Mouse (Mus musculus) liver, embryonic 16.5 days (tissue): ENCODE data around the gene Palm2. TPM values are rescaled to one million over a fixed set of nuclear protein-coding genes. Genes with fewer than 3 reads are reported as not detected.
A peak's percentile ranks its signal among the peaks of the same experiment; 100 is the strongest.

ENCODE experiments used
- ATAC-seq: fragments of 200-750 bp; cut with Nextera tagmentation; 2 replicates; pipeline ENCODE4 v1.8.0; 2017; ENCODE audit warnings: low read depth, mild to moderate bottlenecking, moderate number of reproducible peaks, moderate library complexity
- H3K27ac ChIP-seq: fragments of 300-500 bp; sonication (generic); 2 replicates; pipeline ENCODE4 v1.5.1; 2014; ENCODE audit warnings: mild to moderate bottlenecking, low read length
- H3K27me3 ChIP-seq: fragments of 300-500 bp; sonication (generic); 2 replicates; pipeline ENCODE4 v1.6.1; 2014; ENCODE audit warnings: low read depth, low read length, mixed read lengths; ENCODE audit not compliant: control insufficient read depth, insufficient read depth
- H3K36me3 ChIP-seq: fragments of 300-500 bp; sonication (generic); 2 replicates; pipeline ENCODE4 v1.6.1; 2014; ENCODE audit warnings: mild to moderate bottlenecking; ENCODE audit not compliant: control insufficient read depth, insufficient read depth
- H3K4me1 ChIP-seq: fragments of 300-500 bp; sonication (generic); 2 replicates; pipeline ENCODE4 v1.6.1; 2014; ENCODE audit warnings: low read depth, low read length, mixed read lengths; ENCODE audit not compliant: control insufficient read depth
- H3K4me2 ChIP-seq: fragments of 300-500 bp; sonication (generic); 2 replicates; pipeline ENCODE4 v1.6.1; 2014; ENCODE audit warnings: low read depth, low read length, mixed read lengths
- H3K4me3 ChIP-seq: fragments of 300-500 bp; sonication (generic); 2 replicates; pipeline ENCODE4 v1.5.1; 2014; ENCODE audit warnings: low read depth, mild to moderate bottlenecking, low read length
- H3K9ac ChIP-seq: fragments of 300-500 bp; sonication (generic); 2 replicates; pipeline ENCODE4 v1.6.1; 2014; ENCODE audit warnings: low read depth, low read length
- H3K9me3 ChIP-seq: fragments of 300-500 bp; sonication (generic); replicated peaks from 2 replicates; pipeline ENCODE4 v1.6.1; 2016; ENCODE audit warnings: low read length; ENCODE audit not compliant: control insufficient read depth
- WGBS: fragments of 180-500 bp; shearing (Covaris S2); extraction: QIAGEN DNeasy Blood & Tissue Kit; methylation state at CpG from one replicate; pipeline ENCODE4 v1.1.7; 2014; ENCODE audit not compliant: insufficient replicate concordance; 5-methylcytosine and 5-hydroxymethylcytosine counted together
- polyA plus RNA-seq: library from polyadenylated mRNA; unstranded; fragments of >200 nt; fragmentation: Nextera tagmentation; extraction: Ambion mirVana; gene quantifications from 2 replicates; pipeline ENCODE4 v1.2.1, GENCODE M21; 2015

Gene Palm2
- polyA plus RNA-seq, 1 experiment from 2014 or later = 0.41 TPM

DNA sequence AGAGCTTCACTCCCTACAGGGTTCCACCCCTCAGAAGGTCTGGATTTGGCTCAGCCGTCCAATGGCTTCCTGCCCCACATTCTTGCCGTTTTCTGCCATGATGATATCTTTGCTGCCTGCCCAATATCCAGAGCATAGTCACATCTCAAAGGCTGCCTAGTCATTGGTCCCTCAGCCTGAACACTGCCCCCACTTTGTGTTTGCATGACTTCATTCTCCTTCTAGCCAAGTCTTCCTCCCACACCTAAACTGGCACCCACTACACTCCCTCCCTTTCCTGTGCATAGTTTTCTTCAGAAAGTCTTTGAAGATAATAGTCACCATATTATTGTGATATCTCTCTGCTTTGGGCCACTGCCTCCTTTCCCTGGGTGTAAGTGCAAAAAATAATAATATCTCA, 123.1 kb downstream of the Palm2 start:
- Histone ChIP-seq H3K27ac (no peak overlapping the region), H3K27me3 (no peaks in the 10 kb centered on the region), H3K4me1 (no peaks in the 10 kb centered on the region), H3K4me3 (no peak overlapping the region), H3K9ac (no peak overlapping the region), H3K36me3 (no peaks in the 10 kb centered on the region), H3K9me3 (no peaks in the 10 kb centered on the region), H3K4me2 (no peak overlapping the region)
- ATAC-seq = no peak
- WGBS = 46% methylated on average over 2 of the region's 2 CpGs

DNA sequence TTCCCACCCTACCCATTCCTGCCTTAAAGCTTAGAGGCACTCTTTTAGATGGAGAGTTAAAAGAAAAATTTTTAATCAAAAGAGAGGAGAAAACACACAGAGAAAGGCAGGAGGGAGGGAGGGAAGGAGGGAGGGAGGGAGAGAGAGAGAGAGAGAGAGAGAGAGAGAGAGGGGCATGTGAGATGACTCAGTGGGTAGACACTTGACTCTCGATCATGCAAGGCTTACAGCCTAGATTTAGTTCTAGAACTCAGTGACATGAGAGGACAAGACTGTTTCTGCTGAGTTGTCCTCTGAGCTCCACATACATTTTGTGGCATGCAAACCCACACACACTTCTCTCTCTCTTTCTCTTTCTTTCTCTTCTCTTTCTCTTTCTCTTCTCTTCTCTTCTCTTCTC, 125.4 kb downstream of the Palm2 start:
- ATAC-seq = no peak
- Histone ChIP-seq H3K4me2 (no peak overlapping the region), H3K4me1 (no peaks in the 10 kb centered on the region), H3K27me3 (no peaks in the 10 kb centered on the region), H3K27ac (no peak overlapping the region), H3K36me3 (no peaks in the 10 kb centered on the region), H3K9ac (no peak overlapping the region), H3K9me3 (no peaks in the 10 kb centered on the region), H3K4me3 (no peak overlapping the region)
- 53% methylated on average over 1 of the region's 1 CpGs for WGBS

DNA sequence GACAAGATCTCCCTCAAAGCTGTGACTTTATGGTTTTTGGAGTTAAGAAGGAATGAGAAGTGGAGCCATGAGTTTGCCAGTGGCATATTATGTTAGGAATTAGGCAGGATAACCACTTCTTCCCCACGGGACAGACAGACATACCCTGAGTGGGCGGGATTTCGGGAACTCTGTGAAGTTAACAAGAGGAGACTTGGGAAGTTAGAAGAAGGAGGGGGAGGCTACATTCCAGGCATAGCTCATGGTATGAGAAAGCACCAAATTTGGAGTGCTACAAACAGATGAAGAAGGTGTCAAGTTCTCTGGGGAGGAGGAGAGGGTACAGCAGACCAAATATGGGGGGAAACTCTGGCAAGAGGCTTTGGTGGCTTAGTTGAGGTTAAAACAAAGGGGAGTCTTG, 126.0 kb downstream of the Palm2 start:
- WGBS = 42% methylated on average over 3 of the region's 3 CpGs
- Histone ChIP-seq H3K9ac (no peak overlapping the region), H3K4me2 (no peak overlapping the region), H3K27ac (no peak overlapping the region), H3K27me3 (no peaks in the 10 kb centered on the region), H3K4me3 (no peak overlapping the region), H3K9me3 (no peaks in the 10 kb centered on the region), H3K36me3 (no peaks in the 10 kb centered on the region), H3K4me1 (no peaks in the 10 kb centered on the region)
- ATAC-seq = no peak

DNA sequence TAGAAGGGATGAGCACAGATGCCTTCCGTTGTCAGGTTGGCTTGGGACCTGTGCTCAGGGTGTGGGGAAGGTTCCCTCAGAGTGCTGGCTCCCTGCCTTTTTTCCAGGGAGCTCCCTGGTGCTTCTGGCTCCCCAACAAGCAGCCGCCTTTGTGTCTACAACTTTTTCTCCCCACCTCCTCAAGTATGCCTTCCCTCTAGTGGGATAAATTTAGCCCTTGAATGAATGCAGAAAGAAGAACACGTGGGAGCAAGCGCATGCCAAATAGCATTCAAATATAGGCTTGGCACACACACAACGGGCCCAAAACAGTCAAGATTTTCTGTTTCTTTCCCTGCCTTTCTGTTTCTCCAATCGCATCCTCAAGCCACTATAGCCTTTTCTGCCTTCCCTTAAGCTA, 127.0 kb downstream of the Palm2 start:
- Histone ChIP-seq H3K4me2 (no peak overlapping the region), H3K4me3 (no peak overlapping the region), H3K27ac (no peak overlapping the region), H3K27me3 (no peaks in the 10 kb centered on the region), H3K4me1 (no peaks in the 10 kb centered on the region), H3K36me3 (no peaks in the 10 kb centered on the region), H3K9me3 (no peaks in the 10 kb centered on the region), H3K9ac (no peak overlapping the region)
- WGBS = 58% methylated on average over 6 of the region's 6 CpGs
- ATAC-seq = no peak

DNA sequence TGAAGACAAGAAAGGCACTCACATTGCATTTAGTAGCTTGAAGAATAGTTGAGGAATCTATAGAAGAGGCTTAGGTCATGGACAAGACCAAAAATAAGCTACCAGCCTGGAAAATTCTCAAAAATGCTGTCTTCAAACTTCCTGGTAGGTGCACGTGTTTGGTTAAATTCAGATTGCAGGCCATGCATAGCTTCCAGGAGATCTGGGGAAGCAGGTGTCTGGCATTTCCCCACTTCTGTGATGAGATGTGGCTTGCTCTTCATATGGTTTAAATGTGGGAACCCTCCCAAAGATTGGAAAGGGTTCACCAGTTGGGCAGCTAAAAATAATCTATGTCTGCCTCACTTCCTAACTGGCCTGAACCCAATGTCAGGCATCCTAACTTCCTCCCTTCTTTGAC, 131.2 kb downstream of the Palm2 start:
- no peak overlapping the region for H3K27ac ChIP-seq
- H3K4me1 ChIP-seq = no peaks in the 10 kb centered on the region
- WGBS = 45% methylated on average over 1 of the region's 1 CpGs
- H3K4me3 ChIP-seq = no peak overlapping the region
- no peak for ATAC-seq
- H3K9ac ChIP-seq = no peak overlapping the region
- H3K36me3 ChIP-seq = no peaks in the 10 kb centered on the region
- peaks cover 20% of the 10 kb centered on the region for H3K27me3 ChIP-seq
- H3K9me3 ChIP-seq = no peaks in the 10 kb centered on the region
- no peak overlapping the region for H3K4me2 ChIP-seq

DNA sequence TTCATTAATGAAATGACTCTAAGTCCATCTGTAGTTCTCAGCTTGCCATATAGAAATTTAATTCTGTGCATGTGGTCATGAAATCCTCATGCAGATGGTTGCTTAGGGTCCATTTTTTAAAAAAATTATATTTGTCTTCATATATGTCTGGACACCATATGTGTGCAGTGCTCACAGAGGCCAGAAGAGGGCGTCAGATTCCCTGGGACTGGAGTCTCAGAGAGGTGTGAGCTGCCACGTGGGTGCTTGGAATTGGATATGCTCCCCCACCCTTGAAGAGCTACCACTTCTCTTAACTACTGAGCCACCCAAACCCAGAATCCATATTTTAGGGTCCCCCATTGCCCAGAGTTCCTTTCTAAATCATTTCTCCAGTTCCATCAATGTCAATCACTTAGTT, 131.8 kb downstream of the Palm2 start:
- WGBS = 35% methylated on average over 2 of the region's 2 CpGs

DNA sequence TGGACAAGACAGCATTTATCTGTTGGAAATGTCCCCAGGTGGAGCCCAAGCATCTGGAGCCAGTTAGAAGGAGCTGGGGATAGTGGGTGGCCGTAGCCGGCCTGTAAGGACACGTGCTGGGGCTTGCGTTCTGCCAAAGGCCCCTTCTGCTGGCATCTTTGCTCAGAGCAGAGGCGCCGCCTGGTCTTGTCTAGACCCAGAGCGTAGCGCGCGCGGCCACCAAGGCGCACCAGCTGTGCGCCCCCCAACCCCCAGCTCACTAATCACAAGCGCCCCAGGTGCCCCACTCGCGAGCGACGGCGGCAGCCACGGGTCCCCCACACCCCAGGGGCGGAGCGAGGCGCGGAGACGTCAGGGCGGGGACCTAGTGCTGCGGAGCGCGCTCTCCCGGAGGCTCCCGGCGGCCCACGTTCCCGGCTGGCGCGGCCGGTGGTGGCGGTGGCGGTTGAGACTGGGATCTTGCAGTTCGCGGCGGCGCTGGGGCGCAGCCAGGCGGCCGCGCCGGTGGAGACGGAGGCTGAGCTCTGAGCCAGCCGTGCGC, 133.7 kb downstream of the Palm2 start, which contains the start of gene Pakap:
TSS of gene Pakap (plus strand) at position 514 of the 541 bp plus-strand sequence.
- no peak within 1 kb of the TSS for H3K27ac ChIP-seq
- no peak for ATAC-seq
- peaks cover 20% of the 10 kb centered on the region for H3K27me3 ChIP-seq
- H3K4me1 ChIP-seq = no peaks in the 10 kb centered on the region
- peak within 1 kb of the TSS; percentile 24; the same call in 1 of the 2 replicates for H3K4me3 ChIP-seq
- H3K36me3 ChIP-seq = no peaks in the 10 kb centered on the region
- WGBS = 1% methylated on average over 46 of the region's 51 CpGs
- no peaks in the 10 kb centered on the region for H3K9me3 ChIP-seq
- no peak within 1 kb of the TSS for H3K9ac ChIP-seq
- 0 out of 2 replicates have a peak within 1 kb of the TSS, but pooled peaks have one; percentile 17 for H3K4me2 ChIP-seq

More for the DNA sequence above, 131.8 kb downstream of the Palm2 start:
- Histone ChIP-seq H3K36me3 (no peaks in the 10 kb centered on the region), H3K27me3 (peaks cover 20% of the 10 kb centered on the region), H3K9me3 (no peaks in the 10 kb centered on the region), H3K4me1 (no peaks in the 10 kb centered on the region), H3K9ac (no peak overlapping the region), H3K4me2 (no peak overlapping the region), H3K4me3 (no peak overlapping the region), H3K27ac (no peak overlapping the region)
- no peak for ATAC-seq

DNA sequence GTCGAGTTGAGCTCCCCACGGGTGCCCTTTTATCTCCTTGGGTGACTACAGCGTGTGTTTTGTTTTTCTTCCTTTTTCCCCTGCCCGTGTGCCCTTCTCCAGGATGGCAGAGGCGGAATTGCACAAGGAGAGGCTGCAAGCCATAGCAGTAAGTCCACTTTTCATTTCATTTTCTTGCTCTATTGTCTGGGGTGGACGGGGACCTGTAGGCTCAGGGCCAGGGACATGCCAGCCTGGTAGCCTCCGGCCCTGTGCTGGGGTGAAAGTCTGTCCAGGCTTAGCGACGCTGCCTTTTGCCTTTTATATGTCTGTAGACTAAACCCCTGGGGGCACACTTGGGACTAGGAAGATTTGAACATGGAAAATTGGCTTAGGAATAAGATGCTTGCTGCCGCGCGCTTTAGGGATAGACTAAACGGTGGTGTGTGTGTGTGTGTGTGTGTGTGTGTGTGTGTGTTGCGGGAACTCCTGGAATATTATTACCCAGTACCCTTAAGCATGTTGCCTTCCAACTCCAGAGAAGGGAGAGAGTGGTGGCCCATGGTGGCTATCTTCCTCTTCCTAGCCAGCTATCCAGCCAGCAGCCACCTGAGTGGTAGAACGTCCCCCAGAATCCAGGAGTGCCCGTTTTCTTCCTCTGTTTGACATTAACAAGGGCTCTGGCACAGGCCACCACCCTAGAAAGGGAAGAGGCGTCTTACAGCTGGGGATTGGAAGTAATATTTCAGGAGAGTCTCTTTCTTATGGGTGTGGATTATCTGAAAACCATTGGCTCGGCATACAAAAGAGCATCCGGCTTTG, 134.4 kb downstream of the Palm2 start:
- Histone ChIP-seq H3K4me3 (peak overlapping the region; percentile 24; the same call in 1 of the 2 replicates), H3K9ac (no peak overlapping the region), H3K27ac (no peak overlapping the region), H3K36me3 (no peaks in the 10 kb centered on the region), H3K4me2 (no peak overlapping the region), H3K4me1 (no peaks in the 10 kb centered on the region), H3K27me3 (peaks cover 20% of the 10 kb centered on the region), H3K9me3 (no peaks in the 10 kb centered on the region)
- WGBS = 44% methylated on average over 19 of the region's 19 CpGs
- no peak for ATAC-seq

DNA sequence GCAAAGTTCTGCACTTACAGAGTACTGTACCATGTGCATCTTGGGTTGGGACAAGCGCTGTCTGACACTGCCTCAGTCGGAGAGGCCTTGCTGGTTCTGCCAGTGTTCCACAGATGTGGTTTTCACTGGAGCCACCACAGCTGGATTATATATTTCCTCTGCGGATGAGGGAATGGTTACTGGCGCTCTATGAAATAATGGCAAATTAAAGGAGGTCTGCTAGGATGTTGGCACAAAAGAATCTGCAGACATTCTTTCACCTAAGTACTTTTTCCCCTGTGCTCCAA, 135.0 kb downstream of the Palm2 start:
- Histone ChIP-seq H3K4me2 (no peak overlapping the region), H3K36me3 (no peaks in the 10 kb centered on the region), H3K27ac (no peak overlapping the region), H3K27me3 (peaks cover 20% of the 10 kb centered on the region), H3K9me3 (no peaks in the 10 kb centered on the region), H3K4me1 (no peaks in the 10 kb centered on the region), H3K4me3 (no peak overlapping the region), H3K9ac (no peak overlapping the region)
- no peak for ATAC-seq
- WGBS = 67% methylated on average over 4 of the region's 4 CpGs
